Mouse (Mus musculus) heart, embryonic 14.5 days (tissue): ENCODE measurements around the gene Gm29666. TPM values are rescaled to one million over a fixed set of nuclear protein-coding genes. Genes with fewer than 3 reads are reported as not detected.

Experiments
- ATAC-seq: fragments of 200-750 bp; cut with Nextera tagmentation; 2 replicates; pipeline ENCODE4 v1.8.0; 2017; ENCODE audit warnings: low read depth, moderate TSS enrichment; ENCODE audit not compliant: insufficient number of reproducible peaks, insufficient read depth, low FRiP score
- H3K27ac ChIP-seq, 2 experiments: fragments of 200-500 bp in 1 of 2; fragments of 300-500 bp in 1 of 2; sonication (generic) in 1 of 2; replicated peaks in 1 of 2; 2 replicates each; pipeline ENCODE4 v1.5.1; 2012 to 2014; ENCODE audit warnings: low read depth in 2 of 2, low read length in 2 of 2, control low read depth in 1 of 2, mild to moderate bottlenecking in 1 of 2, mixed read lengths in 1 of 2; ENCODE audit not compliant: control insufficient read depth in 1 of 2, insufficient read depth in 1 of 2
- H3K27me3 ChIP-seq: fragments of 300-500 bp; sonication (generic); 2 replicates; pipeline ENCODE4 v1.6.1; 2014; ENCODE audit warnings: mild to moderate bottlenecking, low read length, control low read depth; ENCODE audit not compliant: control insufficient read depth, insufficient read depth
- H3K36me3 ChIP-seq: fragments of 300-500 bp; sonication (generic); 2 replicates; pipeline ENCODE4 v1.6.1; 2014; ENCODE audit warnings: mild to moderate bottlenecking, control low read depth, low read length, mixed read lengths; ENCODE audit not compliant: control insufficient read depth, insufficient read depth
- H3K4me1 ChIP-seq, 2 experiments: fragments of 200-500 bp in 1 of 2; fragments of 300-500 bp in 1 of 2; sonication (generic) in 1 of 2; 2 replicates each; pipeline ENCODE4 v1.6.1; 2012 to 2014; ENCODE audit warnings: low read length in 2 of 2, control low read depth in 1 of 2, mixed read lengths in 1 of 2; ENCODE audit not compliant: control insufficient read depth in 2 of 2, insufficient read depth in 2 of 2
- H3K4me2 ChIP-seq: fragments of 300-500 bp; sonication (generic); 2 replicates; pipeline ENCODE4 v1.6.1; 2014; ENCODE audit warnings: mild to moderate bottlenecking, low read length
- H3K4me3 ChIP-seq, 2 experiments: fragments of 200-500 bp in 1 of 2; fragments of 300-500 bp in 1 of 2; sonication (generic) in 1 of 2; 2 replicates each; pipeline ENCODE4 v1.5.1; 2012 to 2014; ENCODE audit warnings: low read length in 2 of 2, mild to moderate bottlenecking in 2 of 2, control low read depth in 1 of 2, low read depth in 1 of 2, moderate library complexity in 1 of 2; ENCODE audit not compliant: control insufficient read depth in 1 of 2, insufficient read depth in 1 of 2
- H3K9ac ChIP-seq: fragments of 300-500 bp; sonication (generic); 2 replicates; pipeline ENCODE4 v1.6.1; 2014; ENCODE audit warnings: mild to moderate bottlenecking, low read length
- H3K9me3 ChIP-seq: fragments of 300-500 bp; sonication (generic); 2 replicates; pipeline ENCODE4 v1.6.1; 2016; ENCODE audit warnings: low read length, control low read depth; ENCODE audit not compliant: control insufficient read depth
- WGBS: fragments of 180-500 bp; shearing (Covaris S2); extraction: QIAGEN DNeasy Blood & Tissue Kit; methylation state at CpG from one replicate; pipeline ENCODE4 v1.1.7; 2014; 5-methylcytosine and 5-hydroxymethylcytosine counted together
- polyA plus RNA-seq: library from polyadenylated mRNA; unstranded; fragments of >200 nt; fragmentation: Nextera tagmentation; extraction: Ambion mirVana; gene quantifications from 2 replicates; pipeline ENCODE4 v1.2.1, GENCODE M21; 2014

The Gm29666 gene
- 0.30 and 0.32 TPM in 2 replicates for polyA plus RNA-seq

DNA sequence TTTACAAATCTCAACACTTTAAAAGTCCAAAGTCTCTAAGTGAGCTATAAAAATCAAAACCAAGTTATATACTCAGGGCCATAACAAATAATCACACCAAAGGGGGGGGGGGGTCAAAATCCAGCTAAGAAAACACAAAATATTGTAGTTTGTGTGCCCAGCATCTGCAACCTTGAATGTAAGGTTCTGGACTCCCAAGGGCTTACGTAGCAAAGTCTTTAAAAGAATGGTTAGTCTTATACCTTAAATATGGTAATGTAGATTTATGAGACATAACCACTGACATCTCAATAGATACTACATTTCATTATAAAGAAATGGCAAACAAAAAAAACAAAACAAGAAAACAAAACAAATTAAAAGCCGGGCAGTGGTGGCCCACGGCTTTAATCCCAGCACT, at the start of gene Gm29666:
TSS of gene Gm29666 (minus strand) at position 101 of the 400 bp plus-strand sequence.
- no peak within 1 kb of the TSS for H3K27ac ChIP-seq
- 0 out of 2 replicates have a peak, but pooled peaks cover 3% of the 10 kb centered on the region for H3K36me3 ChIP-seq
- no peak within 1 kb of the TSS for H3K9ac ChIP-seq
- H3K9me3 ChIP-seq, result no peaks in the 10 kb centered on the region
- ATAC-seq, result no peak
- no peak within 1 kb of the TSS for H3K4me2 ChIP-seq
- H3K4me3 ChIP-seq, result no peak within 1 kb of the TSS
- H3K4me1 ChIP-seq, result peaks cover 0 to 17% of the 10 kb centered on the region in 2 experiments; a peak in 3 of 4 replicates
- H3K27me3 ChIP-seq, result no peaks in the 10 kb centered on the region
- WGBS, result 93% methylated on average over 3 of the region's 3 CpGs

DNA sequence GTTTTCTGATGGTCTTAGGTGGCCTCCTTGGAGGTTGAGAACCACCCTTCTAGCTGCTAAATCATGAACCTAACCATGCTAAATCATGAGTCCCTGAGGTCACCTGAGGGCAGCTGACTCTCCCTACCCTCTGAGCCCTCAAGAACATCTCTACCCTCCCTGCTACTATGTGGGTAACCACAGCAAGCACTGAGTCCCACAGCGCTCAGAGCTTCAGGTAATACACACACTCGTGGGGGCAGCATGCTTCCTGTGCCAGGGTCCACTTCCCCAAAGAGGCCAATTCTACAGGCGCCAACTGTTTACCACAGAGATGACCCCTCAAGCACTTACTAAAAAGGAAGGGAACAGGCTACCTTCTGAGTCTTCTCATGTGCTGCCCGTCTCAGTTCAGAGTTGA, 48.7 kb upstream of the Gm29666 start:
- no peak overlapping the region for H3K4me3 ChIP-seq
- H3K9me3 ChIP-seq, result no peaks in the 10 kb centered on the region
- no peaks in the 10 kb centered on the region for H3K27me3 ChIP-seq
- no peak overlapping the region for H3K27ac ChIP-seq
- 83% methylated on average over 4 of the region's 4 CpGs for WGBS
- no peaks in the 10 kb centered on the region for H3K4me1 ChIP-seq
- no peak for ATAC-seq
- no peak overlapping the region for H3K4me2 ChIP-seq
- H3K9ac ChIP-seq, result no peak overlapping the region
- H3K36me3 ChIP-seq, result no peaks in the 10 kb centered on the region

GRCm38 (mm10) chr15:84965575-84966360, 45.9 kb upstream of the Gm29666 start:
- no peak overlapping the region for H3K27ac ChIP-seq
- ATAC-seq, result no peak
- no peaks in the 10 kb centered on the region for H3K9me3 ChIP-seq
- no peak overlapping the region for H3K4me2 ChIP-seq
- H3K36me3 ChIP-seq, result no peaks in the 10 kb centered on the region
- H3K9ac ChIP-seq, result no peak overlapping the region
- no peaks in the 10 kb centered on the region for H3K4me1 ChIP-seq
- no peak overlapping the region for H3K4me3 ChIP-seq
- H3K27me3 ChIP-seq, result no peaks in the 10 kb centered on the region
- 51% methylated on average over 7 of the region's 7 CpGs for WGBS

DNA sequence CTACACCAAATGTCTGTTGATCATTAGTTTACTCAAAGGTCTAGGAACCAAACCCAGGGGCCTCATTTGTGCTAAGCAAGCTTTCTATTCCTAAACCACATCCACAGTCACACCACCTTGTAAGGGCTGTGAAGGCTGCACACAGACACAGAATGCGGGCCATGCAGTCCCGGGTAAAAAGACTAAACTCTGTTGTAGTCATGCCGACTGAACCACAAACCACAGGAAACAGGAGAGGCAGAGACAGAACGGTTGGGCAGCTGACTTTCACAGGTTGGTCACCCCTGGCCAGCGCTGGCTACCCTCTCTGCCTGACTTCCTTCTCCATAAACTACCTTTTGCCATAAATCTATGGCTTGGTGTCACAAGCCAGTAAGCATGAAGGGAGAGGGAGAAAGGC, 44.9 kb upstream of the Gm29666 start:
- no peaks in the 10 kb centered on the region for H3K9me3 ChIP-seq
- no peak overlapping the region for H3K4me2 ChIP-seq
- no peaks in the 10 kb centered on the region for H3K36me3 ChIP-seq
- ATAC-seq, result no peak
- no peak overlapping the region for H3K9ac ChIP-seq
- no peaks in the 10 kb centered on the region for H3K27me3 ChIP-seq
- H3K4me3 ChIP-seq, result no peak overlapping the region
- WGBS, result 74% methylated on average over 5 of the region's 5 CpGs
- no peak overlapping the region for H3K27ac ChIP-seq
- H3K4me1 ChIP-seq, result no peaks in the 10 kb centered on the region

DNA sequence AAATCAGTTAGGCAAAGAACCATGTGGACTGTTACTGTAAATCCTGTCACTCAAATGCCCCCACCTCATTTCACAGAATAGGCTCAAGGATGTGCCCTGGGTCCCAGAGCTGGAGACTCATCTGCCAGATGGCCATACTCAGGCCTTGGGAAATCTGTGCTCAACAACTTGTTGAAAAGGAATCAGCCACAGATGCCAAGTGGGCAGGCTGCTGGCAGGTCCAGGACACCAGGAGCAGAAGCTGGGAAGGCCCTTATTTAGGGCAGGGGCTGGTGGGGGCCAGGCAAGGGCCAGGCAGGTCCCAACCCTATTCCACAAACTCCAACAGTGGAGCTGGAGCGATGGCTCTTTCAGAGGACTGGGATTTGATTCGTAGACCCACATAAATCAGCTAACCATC, 42.7 kb upstream of the Gm29666 start:
- no peak overlapping the region for H3K27ac ChIP-seq
- no peak overlapping the region for H3K9ac ChIP-seq
- H3K4me1 ChIP-seq, result no peaks in the 10 kb centered on the region
- 82% methylated on average over 2 of the region's 2 CpGs for WGBS
- no peak overlapping the region for H3K4me3 ChIP-seq
- H3K9me3 ChIP-seq, result no peaks in the 10 kb centered on the region
- ATAC-seq, result no peak
- 0 out of 2 replicates have a peak, but pooled peaks cover 7% of the 10 kb centered on the region for H3K36me3 ChIP-seq
- no peak overlapping the region for H3K4me2 ChIP-seq
- H3K27me3 ChIP-seq, result no peaks in the 10 kb centered on the region

DNA sequence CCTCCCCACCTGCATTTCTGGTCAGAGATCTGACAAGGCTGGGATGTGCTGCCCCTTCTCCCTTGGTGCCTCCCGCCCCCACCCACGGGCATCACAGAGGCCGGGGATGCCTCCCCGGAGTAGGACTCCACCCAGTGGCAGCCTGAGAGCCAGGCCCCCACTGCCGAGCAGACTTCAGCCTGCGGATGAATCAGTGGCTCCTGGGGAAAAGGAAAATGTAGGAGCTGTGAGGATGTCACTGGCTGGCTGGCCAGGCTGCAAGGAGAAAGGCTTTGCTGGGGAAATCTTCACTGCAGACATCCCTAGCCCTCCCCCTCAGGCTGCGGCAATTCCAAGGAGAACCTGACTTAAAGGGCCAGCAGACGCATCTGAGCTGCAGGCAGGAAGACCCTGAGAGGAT, 40.9 kb upstream of the Gm29666 start:
- ATAC-seq, result no peak
- 30% methylated on average over 8 of the region's 8 CpGs for WGBS

DNA sequence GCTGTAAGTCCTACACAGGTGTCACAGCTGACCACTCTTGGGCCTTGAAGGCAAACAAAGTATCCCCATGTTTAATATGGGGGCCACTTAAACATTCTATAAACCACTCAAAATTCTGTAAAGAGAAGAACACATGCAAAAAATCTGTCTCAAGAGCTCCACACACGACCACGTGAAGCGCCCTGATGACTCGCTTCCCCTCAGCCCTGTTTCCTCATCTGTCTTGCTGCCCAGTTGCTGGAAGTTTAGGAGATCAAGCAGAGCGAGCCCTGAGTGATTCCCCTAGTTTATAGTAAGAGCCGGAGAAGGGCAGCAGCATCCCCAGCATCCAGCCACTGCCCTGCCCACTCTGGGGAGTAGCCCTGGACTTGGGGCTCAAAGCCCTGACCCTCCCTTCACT, 40.1 kb upstream of the Gm29666 start:
- no peak for ATAC-seq
- Histone ChIP-seq H3K9me3 (no peaks in the 10 kb centered on the region), H3K9ac (no peak overlapping the region), H3K27ac (no peak overlapping the region), H3K4me3 (no peak overlapping the region), H3K4me2 (no peak overlapping the region), H3K27me3 (no peaks in the 10 kb centered on the region), H3K36me3 (peaks cover 19% of the 10 kb centered on the region; the same call in 1 of the 2 replicates), H3K4me1 (no peaks in the 10 kb centered on the region)
- WGBS, result 81% methylated on average over 6 of the region's 6 CpGs

More for the DNA sequence above, 40.9 kb upstream of the Gm29666 start:
- Histone ChIP-seq H3K27me3 (no peaks in the 10 kb centered on the region), H3K4me1 (no peaks in the 10 kb centered on the region), H3K36me3 (peaks cover 17% of the 10 kb centered on the region; the same call in 1 of the 2 replicates), H3K27ac (no peak overlapping the region), H3K9me3 (no peaks in the 10 kb centered on the region), H3K4me2 (no peak overlapping the region), H3K9ac (no peak overlapping the region), H3K4me3 (no peak overlapping the region)

DNA sequence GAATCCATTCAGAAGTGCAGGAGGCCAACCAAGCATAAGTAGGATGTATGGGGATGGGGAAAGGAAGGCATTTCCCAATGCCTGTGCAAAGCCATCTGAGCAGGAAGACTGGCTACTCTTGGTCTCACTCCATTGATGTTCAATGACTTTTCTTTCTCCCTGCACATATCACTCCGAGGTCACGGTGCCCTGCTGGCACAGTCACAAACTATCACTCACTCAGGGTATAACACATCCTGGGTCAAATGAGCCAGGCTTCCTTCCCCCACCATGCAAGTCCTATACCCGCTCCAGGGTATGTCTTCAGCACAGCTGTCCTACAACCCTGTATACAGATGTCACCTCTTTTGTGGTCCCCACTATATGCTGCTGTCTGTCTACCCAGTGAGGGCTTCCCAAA, 38.5 kb upstream of the Gm29666 start:
- no peak overlapping the region for H3K4me2 ChIP-seq
- no peak overlapping the region for H3K9ac ChIP-seq
- WGBS, result 94% methylated on average over 3 of the region's 3 CpGs
- no peaks in the 10 kb centered on the region for H3K9me3 ChIP-seq
- H3K4me1 ChIP-seq, result no peaks in the 10 kb centered on the region
- H3K27ac ChIP-seq, result no peak overlapping the region
- no peak for ATAC-seq
- no peaks in the 10 kb centered on the region for H3K27me3 ChIP-seq
- no peak overlapping the region for H3K4me3 ChIP-seq
- H3K36me3 ChIP-seq, result peaks cover 23% of the 10 kb centered on the region
